Mouse (Mus musculus) neural tube, embryonic 14.5 days (tissue): ENCODE results near the gene Syk. TPM values are rescaled to one million over a fixed set of nuclear protein-coding genes. Genes with fewer than 3 reads are reported as not detected.
A peak's percentile ranks its signal among the peaks of the same experiment; 100 is the strongest.

Experiments
- ATAC-seq: fragments of 200-750 bp; cut with Nextera tagmentation; 2 replicates; pipeline ENCODE4 v1.8.0; 2017; ENCODE audit warnings: low read depth, mild to moderate bottlenecking, moderate TSS enrichment, moderate library complexity
- H3K27ac ChIP-seq: fragments of 300-500 bp; sonication (generic); 2 replicates; pipeline ENCODE4 v1.5.1; 2014; ENCODE audit warnings: low read depth, mild to moderate bottlenecking, control low read depth, low read length, moderate library complexity, mixed read lengths
- H3K27me3 ChIP-seq: fragments of 300-500 bp; sonication (generic); 2 replicates; pipeline ENCODE4 v1.6.1; 2014; ENCODE audit warnings: low read length; ENCODE audit not compliant: control insufficient read depth, insufficient read depth
- H3K36me3 ChIP-seq: fragments of 300-500 bp; sonication (generic); 2 replicates; pipeline ENCODE4 v1.6.1; 2014; ENCODE audit warnings: low read length, mixed read lengths; ENCODE audit not compliant: control insufficient read depth, insufficient read depth
- H3K4me1 ChIP-seq: fragments of 300-500 bp; sonication (generic); 2 replicates; pipeline ENCODE4 v1.6.1; 2014; ENCODE audit warnings: low read length; ENCODE audit not compliant: control insufficient read depth, insufficient read depth
- H3K4me2 ChIP-seq: fragments of 300-500 bp; sonication (generic); 2 replicates; pipeline ENCODE4 v1.6.1; 2014; ENCODE audit warnings: mild to moderate bottlenecking, low read depth, low read length, control low read depth
- H3K4me3 ChIP-seq: fragments of 300-500 bp; sonication (generic); 2 replicates; pipeline ENCODE4 v1.5.1; 2014; ENCODE audit warnings: low read depth, low read length, control low read depth, mixed read lengths
- H3K9ac ChIP-seq: fragments of 300-500 bp; sonication (generic); replicated peaks from 2 replicates; pipeline ENCODE4 v1.6.1; 2014; ENCODE audit warnings: low read depth, mild to moderate bottlenecking, control low read depth, low read length, mixed read lengths
- H3K9me3 ChIP-seq: fragments of 300-500 bp; sonication (generic); 2 replicates; pipeline ENCODE4 v1.6.1; 2016; ENCODE audit warnings: low read length; ENCODE audit not compliant: control insufficient read depth
- WGBS: fragments of 180-500 bp; shearing (Covaris S2); extraction: QIAGEN DNeasy Blood & Tissue Kit; methylation state at CpG from one replicate; pipeline ENCODE4 v1.1.7; 2014; 5-methylcytosine and 5-hydroxymethylcytosine counted together
- polyA plus RNA-seq: library from polyadenylated mRNA; unstranded; fragments of >200 nt; fragmentation: Nextera tagmentation; extraction: Ambion mirVana; gene quantifications from 2 replicates; pipeline ENCODE4 v1.2.1, GENCODE M21; 2014

Gene Syk
- polyA plus RNA-seq, 1 experiment from 2014 or later = 1.2 TPM

DNA sequence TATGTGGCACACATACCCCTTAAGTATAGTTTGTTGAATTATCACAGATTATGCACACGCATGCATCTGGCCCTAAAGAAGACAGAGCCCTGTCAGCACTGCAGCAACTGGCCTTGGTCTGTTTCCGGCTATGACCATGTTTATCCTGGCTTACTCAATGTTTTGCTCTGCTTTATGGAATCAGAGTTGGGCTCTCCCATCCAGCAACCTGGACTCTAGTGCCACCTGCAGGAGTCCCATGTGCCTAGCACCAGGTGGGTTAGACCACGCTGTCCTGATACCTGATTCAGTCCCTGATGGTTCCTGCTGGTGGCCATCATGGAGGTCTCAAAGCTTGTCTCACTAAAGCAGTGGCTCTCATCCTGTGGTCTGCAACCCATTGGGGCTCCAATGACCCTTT lies 86.9 kb downstream of the Syk start:
- Histone ChIP-seq H3K4me1 (no peaks in the 10 kb centered on the region), H3K27ac (no peak overlapping the region), H3K36me3 (no peaks in the 10 kb centered on the region), H3K4me3 (no peak overlapping the region), H3K4me2 (no peak overlapping the region), H3K9ac (no peak overlapping the region), H3K9me3 (no peaks in the 10 kb centered on the region), H3K27me3 (no peaks in the 10 kb centered on the region)
- ATAC-seq = no peak
- WGBS = 71% methylated on average over 3 of the region's 3 CpGs

- no peaks in the 10 kb centered on the region for H3K9me3 ChIP-seq
- H3K36me3 ChIP-seq = no peaks in the 10 kb centered on the region
- H3K27ac ChIP-seq = no peak overlapping the region
- no peaks in the 10 kb centered on the region for H3K4me1 ChIP-seq
- no peak overlapping the region for H3K4me2 ChIP-seq
- WGBS = 72% methylated on average over 4 of the region's 4 CpGs
- no peak overlapping the region for H3K9ac ChIP-seq
- H3K27me3 ChIP-seq = no peaks in the 10 kb centered on the region
- no peak for ATAC-seq
- H3K4me3 ChIP-seq = no peak overlapping the region
These were observed 90.3 kb downstream of the Syk start for GRCm38 (mm10) chr13:52673272-52673671.

- WGBS = 84% methylated on average over 4 of the region's 4 CpGs
- Histone ChIP-seq H3K9me3 (no peaks in the 10 kb centered on the region), H3K4me1 (no peaks in the 10 kb centered on the region), H3K27ac (no peak overlapping the region), H3K27me3 (no peaks in the 10 kb centered on the region), H3K36me3 (no peaks in the 10 kb centered on the region), H3K4me2 (no peak overlapping the region), H3K9ac (no peak overlapping the region), H3K4me3 (no peak overlapping the region)
- ATAC-seq = no peak
These were observed 90.9 kb downstream of the Syk start for GRCm38 (mm10) chr13:52673856-52674255.

GRCm38 (mm10) chr13:52674839-52675238 lies 91.9 kb downstream of the Syk start:
- no peak for ATAC-seq
- 46% methylated on average over 12 of the region's 12 CpGs for WGBS
- H3K36me3 ChIP-seq = no peaks in the 10 kb centered on the region
- no peak overlapping the region for H3K4me3 ChIP-seq
- no peaks in the 10 kb centered on the region for H3K27me3 ChIP-seq
- no peaks in the 10 kb centered on the region for H3K9me3 ChIP-seq
- H3K9ac ChIP-seq = no peak overlapping the region
- H3K4me1 ChIP-seq = no peaks in the 10 kb centered on the region
- H3K4me2 ChIP-seq = no peak overlapping the region
- H3K27ac ChIP-seq = no peak overlapping the region

- no peaks in the 10 kb centered on the region for H3K9me3 ChIP-seq
- no peak for ATAC-seq
These were observed 92.7 kb downstream of the Syk start for GRCm38 (mm10) chr13:52675526-52676294.

DNA sequence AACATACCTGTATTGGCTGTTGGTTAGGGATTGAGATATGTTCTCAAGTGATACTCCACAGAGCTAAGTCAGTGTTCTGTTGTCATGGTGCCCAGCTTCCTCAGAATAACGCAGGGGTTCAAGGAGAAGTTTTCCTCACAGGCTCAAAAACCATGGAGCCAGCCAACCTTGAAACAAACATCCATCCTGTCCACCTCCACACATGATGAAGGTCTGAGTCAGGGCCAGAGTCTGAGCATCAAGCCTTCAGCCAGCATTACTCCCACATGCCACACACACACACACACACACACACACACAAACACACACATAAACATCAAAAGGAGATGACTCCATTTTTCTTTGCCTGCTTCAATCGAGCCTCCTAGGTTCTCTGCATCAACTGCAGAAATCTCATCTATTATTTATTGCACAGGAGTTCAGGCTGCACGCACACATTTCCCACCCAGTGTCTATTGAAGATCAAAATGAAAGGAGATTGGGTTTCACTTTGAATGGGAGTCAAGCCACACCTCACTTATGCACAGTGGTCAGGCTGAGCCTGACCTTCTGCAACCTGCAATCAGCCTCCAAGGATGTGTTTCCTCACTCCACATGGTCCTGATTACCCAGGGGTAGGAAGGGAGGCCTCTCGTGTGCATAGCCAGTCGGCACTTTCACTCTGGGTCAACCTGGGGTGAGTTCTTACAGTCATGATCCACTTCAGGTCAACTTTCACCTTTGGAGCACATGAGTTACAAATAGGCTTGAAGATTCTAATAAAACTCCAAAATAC lies 93.9 kb downstream of the Syk start:
- Histone ChIP-seq H3K36me3 (no peaks in the 10 kb centered on the region), H3K4me1 (no peaks in the 10 kb centered on the region), H3K9me3 (no peaks in the 10 kb centered on the region), H3K4me3 (no peak overlapping the region), H3K27ac (no peak overlapping the region), H3K27me3 (no peaks in the 10 kb centered on the region), H3K9ac (no peak overlapping the region), H3K4me2 (no peak overlapping the region)
- 74% methylated on average over 5 of the region's 5 CpGs for WGBS
- no peak for ATAC-seq

More at GRCm38 (mm10) chr13:52675526-52676294, 92.7 kb downstream of the Syk start:
- H3K36me3 ChIP-seq = no peaks in the 10 kb centered on the region
- 65% methylated on average over 8 of the region's 8 CpGs for WGBS
- no peak overlapping the region for H3K27ac ChIP-seq
- no peaks in the 10 kb centered on the region for H3K4me1 ChIP-seq
- H3K9ac ChIP-seq = no peak overlapping the region
- no peak overlapping the region for H3K4me3 ChIP-seq
- no peaks in the 10 kb centered on the region for H3K27me3 ChIP-seq
- H3K4me2 ChIP-seq = no peak overlapping the region

DNA sequence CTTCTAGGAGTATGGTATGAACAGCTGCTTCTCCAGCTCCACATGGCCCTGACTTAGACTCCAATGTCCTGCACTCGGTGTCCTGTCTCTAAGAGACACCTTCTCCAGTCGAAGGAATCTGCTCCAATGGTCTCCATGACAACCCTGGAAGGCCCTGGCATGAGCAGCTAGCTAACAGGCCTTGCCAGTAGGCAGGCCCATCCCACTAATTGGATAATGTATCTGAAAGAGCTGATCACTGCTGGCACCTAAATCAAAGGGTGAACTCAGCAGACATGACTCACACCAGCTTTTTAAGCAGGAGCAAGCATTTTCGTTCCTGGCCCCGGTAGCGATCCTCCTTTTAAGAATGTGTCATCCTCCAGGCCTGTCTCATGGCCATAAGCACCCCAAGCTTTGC lies 96.9 kb downstream of the Syk start:
- H3K27ac ChIP-seq = no peak overlapping the region

GRCm38 (mm10) chr13:52682107-52682506 lies 99.1 kb downstream of the Syk start:
- Histone ChIP-seq H3K4me3 (no peak overlapping the region), H3K36me3 (no peaks in the 10 kb centered on the region), H3K27me3 (no peaks in the 10 kb centered on the region), H3K4me1 (no peaks in the 10 kb centered on the region), H3K4me2 (no peak overlapping the region), H3K27ac (no peak overlapping the region), H3K9ac (no peak overlapping the region), H3K9me3 (no peaks in the 10 kb centered on the region)
- WGBS = 37% methylated on average over 5 of the region's 5 CpGs
- ATAC-seq = no peak

More for the DNA sequence above, 96.9 kb downstream of the Syk start:
- H3K4me1 ChIP-seq = no peaks in the 10 kb centered on the region
- H3K36me3 ChIP-seq = no peaks in the 10 kb centered on the region
- WGBS = 33% methylated on average over 5 of the region's 5 CpGs
- H3K4me2 ChIP-seq = no peak overlapping the region
- H3K4me3 ChIP-seq = no peak overlapping the region
- no peaks in the 10 kb centered on the region for H3K27me3 ChIP-seq
- ATAC-seq = peak; percentile 81
- H3K9ac ChIP-seq = no peak overlapping the region
- H3K9me3 ChIP-seq = no peaks in the 10 kb centered on the region

DNA sequence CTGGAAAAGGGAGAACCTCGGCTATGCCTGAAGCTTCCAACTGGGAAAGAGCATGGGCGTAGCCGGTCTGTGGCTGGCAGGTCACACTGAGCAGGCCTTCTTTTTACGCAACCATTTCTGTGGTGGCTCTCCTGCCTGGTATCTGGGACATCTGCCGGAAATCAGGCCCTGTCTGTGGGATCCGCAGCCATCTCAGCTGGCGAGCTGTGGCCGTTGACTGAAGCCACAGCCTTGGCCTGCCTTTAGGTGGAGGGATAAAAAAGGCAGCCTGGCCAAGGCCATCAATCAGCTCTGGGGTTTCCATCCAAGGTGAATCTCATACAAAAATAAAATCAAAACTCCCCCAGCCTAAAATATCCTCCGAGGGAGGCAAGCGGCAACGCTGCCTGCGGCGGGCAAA lies 107.5 kb downstream of the Syk start:
- Histone ChIP-seq H3K4me1 (no peaks in the 10 kb centered on the region), H3K36me3 (no peaks in the 10 kb centered on the region), H3K27me3 (no peaks in the 10 kb centered on the region), H3K27ac (no peak overlapping the region), H3K4me2 (no peak overlapping the region), H3K9me3 (no peaks in the 10 kb centered on the region), H3K9ac (no peak overlapping the region), H3K4me3 (no peak overlapping the region)
- WGBS = 94% methylated on average over 13 of the region's 13 CpGs
- no peak for ATAC-seq
